15 mouse cellular contexts compared by ENCODE assay signal in the genomic region with DNA sequence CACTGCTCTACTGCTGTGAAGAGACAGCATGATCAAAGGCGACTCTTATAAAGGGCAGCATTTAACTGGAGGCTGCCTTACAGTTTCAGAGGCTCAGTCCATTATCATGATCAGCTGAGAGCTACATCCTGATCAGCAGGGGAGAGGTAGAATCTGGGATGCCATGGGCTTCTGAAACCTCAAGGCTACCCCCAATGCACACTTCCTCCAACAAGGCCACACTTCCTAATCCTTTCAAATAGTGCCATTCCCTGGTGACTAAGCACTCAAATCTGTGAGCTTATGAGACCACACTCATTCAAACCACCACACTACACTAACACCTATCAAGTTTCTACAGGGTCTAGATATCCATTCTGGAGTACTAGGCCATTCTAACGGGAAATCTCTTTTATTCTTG.
DNase-seq lines count a peak whose midpoint lies in the region; ATAC-seq and TF ChIP-seq lines count a peak whose summit lies in the region.
"Had no signal": no experiment of that assay in that cellular context is flagged by ENCODE, and none has a peak within 500 bp of the region (broad histone marks: within the 10 kb centered on the region; RNA-seq: fewer than 3 reads in every experiment).

No protein-coding gene starts in this region.

- ATAC-seq in hindbrain, postnatal 0 days, result no peak
- no peak for ATAC-seq in hindbrain, embryonic 14.5 days (ENCODE audit: low FRiP score)
- peak; percentile 57; the same call in 1 of the 2 replicates for ATAC-seq in granulocyte monocyte progenitor cell, adult 5-6 weeks (replicated peaks; ENCODE audit: poor library complexity, severe bottlenecking)
- no peak for ATAC-seq in stomach, embryonic 16.5 days (ENCODE audit: insufficient read depth, low FRiP score)
- ATAC-seq in megakaryocyte-erythroid progenitor cell, adult 5-6 weeks (replicated peaks; ENCODE audit: low FRiP score, low TSS enrichment, poor library complexity, severe bottlenecking), result no peak
- ATAC-seq: intestine, postnatal 0 days had no signal

- H3K27ac ChIP-seq in hindbrain, postnatal 0 days, result 0 out of 2 replicates have a peak overlapping the region, but pooled peaks have one; percentile 2
- H3K27ac ChIP-seq in hindbrain, embryonic 14.5 days, result no peak overlapping the region
- H3K27ac ChIP-seq in stomach, embryonic 16.5 days (ENCODE audit: low read length), result 0 out of 2 replicates have a peak overlapping the region, but pooled peaks have one; percentile 59
- H3K27ac ChIP-seq: forebrain, embryonic 10.5 days; heart, embryonic 10.5 days had no signal

- TF ChIP-seq CTCF in hindbrain, postnatal 0 days (IDR thresholded peaks at IDR 0.05; ENCODE audit: low read depth), result no peak
- no peak for TF ChIP-seq CTCF in E14TG2a.4 (conservative IDR thresholded peaks at IDR 0.05; ENCODE audit: low read length)

- no peak overlapping the region for H3K9ac ChIP-seq in hindbrain, postnatal 0 days (replicated peaks; ENCODE audit: low read length)
- H3K9ac ChIP-seq in hindbrain, embryonic 14.5 days, result no peak overlapping the region
- H3K9ac ChIP-seq in stomach, embryonic 16.5 days (ENCODE audit: low read length), result no peak overlapping the region

- no peaks in the 10 kb centered on the region for H3K27me3 ChIP-seq in hindbrain, postnatal 0 days (ENCODE audit: insufficient read depth, low read length)
- H3K27me3 ChIP-seq in hindbrain, embryonic 14.5 days (ENCODE audit: control insufficient read depth, insufficient read depth, low read length), result no peaks in the 10 kb centered on the region
- no peaks in the 10 kb centered on the region for H3K27me3 ChIP-seq in E14TG2a.4 (ENCODE audit: insufficient read depth, low read length)
- H3K27me3 ChIP-seq in stomach, embryonic 16.5 days (ENCODE audit: control insufficient read depth, insufficient read depth, low read length), result no peaks in the 10 kb centered on the region

- DNase-seq in hindbrain, postnatal 0 days (ENCODE audit: low spot score), result no peak
- DNase-seq in hindbrain, embryonic 14.5 days (ENCODE audit: low spot score), result no peak
- no peak for DNase-seq in cerebellum, postnatal 36 days
- DNase-seq: adrenal gland, adult 2 months; cerebellum, adult 9-10 months; liver; thymus, postnatal 36 days had no signal

- H3K4me2 ChIP-seq in hindbrain, postnatal 0 days (ENCODE audit: low read depth, low read length), result no peak overlapping the region
- no peak overlapping the region for H3K4me2 ChIP-seq in hindbrain, embryonic 14.5 days (replicated peaks)
- no peak overlapping the region for H3K4me2 ChIP-seq in stomach, embryonic 16.5 days (ENCODE audit: low read depth, low read length)

- WGBS in hindbrain, postnatal 0 days, result 62% methylated on average over 2 of the region's 2 CpGs
- 58% methylated on average over 2 of the region's 2 CpGs for WGBS in hindbrain, embryonic 14.5 days
- 81% methylated on average over 2 of the region's 2 CpGs for WGBS in stomach, embryonic 16.5 days

- no peaks in the 10 kb centered on the region for H3K9me3 ChIP-seq in hindbrain, postnatal 0 days (ENCODE audit: low read length)
- no peaks in the 10 kb centered on the region for H3K9me3 ChIP-seq in hindbrain, embryonic 14.5 days (ENCODE audit: control insufficient read depth, low read length)
- H3K9me3 ChIP-seq in E14TG2a.4 (ENCODE audit: low read length), result peaks cover 14% of the 10 kb centered on the region
- no peaks in the 10 kb centered on the region for H3K9me3 ChIP-seq in stomach, embryonic 16.5 days (replicated peaks; ENCODE audit: control insufficient read depth, low read length)
- H3K9me3 ChIP-seq: heart, embryonic 10.5 days had no signal

- H3K4me1 ChIP-seq in hindbrain, postnatal 0 days (ENCODE audit: insufficient read depth, low read length), result peaks cover 11% of the 10 kb centered on the region; the same call in 1 of the 2 replicates
- peaks cover 7% of the 10 kb centered on the region; the same call in 1 of the 2 replicates for H3K4me1 ChIP-seq in hindbrain, embryonic 14.5 days (replicated peaks; ENCODE audit: control insufficient read depth, insufficient read depth, low read length)
- H3K4me1 ChIP-seq in E14TG2a.4 (replicated peaks; ENCODE audit: low read depth, low read length), result peaks cover 19% of the 10 kb centered on the region
- peaks cover 20% of the 10 kb centered on the region for H3K4me1 ChIP-seq in stomach, embryonic 16.5 days (ENCODE audit: control insufficient read depth, insufficient read depth, low read length)

- H3K4me3 ChIP-seq in hindbrain, postnatal 0 days (ENCODE audit: low read length), result no peak overlapping the region
- H3K4me3 ChIP-seq in hindbrain, embryonic 14.5 days (replicated peaks; ENCODE audit: low read length), result no peak overlapping the region
- H3K4me3 ChIP-seq in E14TG2a.4 (replicated peaks; ENCODE audit: low read length), result 0 out of 2 replicates have a peak overlapping the region, but pooled peaks have one; percentile 7
- H3K4me3 ChIP-seq in stomach, embryonic 16.5 days (replicated peaks; ENCODE audit: low read length), result no peak overlapping the region
- H3K4me3 ChIP-seq: forebrain, embryonic 10.5 days; heart, embryonic 10.5 days; midbrain, embryonic 10.5 days had no signal

- no peaks in the 10 kb centered on the region for H3K36me3 ChIP-seq in hindbrain, postnatal 0 days (ENCODE audit: insufficient read depth, low read length)
- no peaks in the 10 kb centered on the region for H3K36me3 ChIP-seq in hindbrain, embryonic 14.5 days (replicated peaks; ENCODE audit: control insufficient read depth, insufficient read depth)
- H3K36me3 ChIP-seq in E14TG2a.4 (ENCODE audit: insufficient read depth, low read length), result peaks cover 26% of the 10 kb centered on the region; the same call in 1 of the 2 replicates
- no peaks in the 10 kb centered on the region for H3K36me3 ChIP-seq in stomach, embryonic 16.5 days (ENCODE audit: control insufficient read depth, insufficient read depth, low read length)
- H3K36me3 ChIP-seq: forebrain, embryonic 10.5 days; midbrain, embryonic 10.5 days had no signal
